Mouse (Mus musculus): ENCODE measurements at regions not wholly inside any gene's neighbourhood (a gene's known extent, or its start where the extent isn't known, plus 50 kb on each side); places are given as distances from the start of the nearest gene placed in this dataset.

GRCm38 (mm10) chr11:19227716-19228115, 208.9 kb upstream of the Meis1 start:
- no peak for DNase-seq (ENCODE audit: low spot score in 2 of 2)

GRCm38 (mm10) chr11:19246390-19247114, 227.8 kb upstream of the Meis1 start:
- no peak for DNase-seq (ENCODE audit: low spot score in 2 of 2)

- no peak for DNase-seq (ENCODE audit: low spot score in 2 of 2)
These were observed 234.8 kb upstream of the Meis1 start for GRCm38 (mm10) chr11:19253605-19254004.

GRCm38 (mm10) chr11:19254183-19254582, 235.4 kb upstream of the Meis1 start:
- DNase-seq (ENCODE audit: low spot score in 2 of 2), result no peak

GRCm38 (mm10) chr11:19257549-19257948, 238.8 kb upstream of the Meis1 start:
- DNase-seq (ENCODE audit: low spot score in 2 of 2), result no peak

- DNase-seq (ENCODE audit: low spot score in 2 of 2), result no peak
These were observed 244.0 kb upstream of the Meis1 start for GRCm38 (mm10) chr11:19262832-19263231.

- DNase-seq (ENCODE audit: low spot score in 2 of 2), result no peak
These were observed 246.2 kb upstream of the Meis1 start for GRCm38 (mm10) chr11:19264798-19265671.

- no peak for DNase-seq (ENCODE audit: low spot score in 2 of 2)
These were observed 246.8 kb upstream of the Meis1 start for GRCm38 (mm10) chr11:19265672-19265972.

GRCm38 (mm10) chr11:19290971-19291370, 272.2 kb upstream of the Meis1 start:
- DNase-seq (ENCODE audit: low spot score in 2 of 2), result no peak

- no peak for DNase-seq (ENCODE audit: low spot score in 2 of 2)
These were observed 280.6 kb upstream of the Meis1 start for GRCm38 (mm10) chr11:19299411-19299810.

- no peak for DNase-seq (ENCODE audit: low spot score in 2 of 2)
These were observed 287.9 kb upstream of the Meis1 start for GRCm38 (mm10) chr11:19306687-19307086.

- no peak for DNase-seq (ENCODE audit: low spot score in 2 of 2)
These were observed 312.0 kb upstream of the Meis1 start for GRCm38 (mm10) chr11:19330685-19331239.

- no peak for DNase-seq (ENCODE audit: low spot score in 2 of 2)
These were observed 313.5 kb upstream of the Meis1 start for GRCm38 (mm10) chr11:19332274-19332673.

- DNase-seq (ENCODE audit: low spot score in 2 of 2), result no peak
These were observed 313.9 kb upstream of the Meis1 start for GRCm38 (mm10) chr11:19332727-19333126.

GRCm38 (mm10) chr11:19333908-19334487, 315.2 kb upstream of the Meis1 start:
- DNase-seq (ENCODE audit: low spot score in 2 of 2), result no peak

- no peak for DNase-seq (ENCODE audit: low spot score in 2 of 2)
These were observed 316.6 kb upstream of the Meis1 start for GRCm38 (mm10) chr11:19335384-19335783.

- DNase-seq (ENCODE audit: low spot score in 2 of 2), result no peak
These were observed 321.0 kb upstream of the Meis1 start for GRCm38 (mm10) chr11:19339721-19340317.

GRCm38 (mm10) chr11:19340889-19341288, 322.1 kb upstream of the Meis1 start:
- DNase-seq (ENCODE audit: low spot score in 2 of 2), result no peak

GRCm38 (mm10) chr11:19341379-19341778, 322.6 kb upstream of the Meis1 start:
- no peak for DNase-seq (ENCODE audit: low spot score in 2 of 2)

- DNase-seq (ENCODE audit: low spot score in 2 of 2), result no peak
These were observed 324.0 kb upstream of the Meis1 start for GRCm38 (mm10) chr11:19342803-19343202.

GRCm38 (mm10) chr11:19346276-19346826, 327.6 kb upstream of the Meis1 start:
- DNase-seq (ENCODE audit: low spot score in 2 of 2), result no peak

All from gastrocnemius, adult 8-10 months (tissue).